Mouse (Mus musculus) megakaryocyte-erythroid progenitor cell, adult 5-6 weeks (primary cell): ENCODE measurements around the gene Cldn12. TPM values are rescaled to one million over a fixed set of nuclear protein-coding genes. Genes with fewer than 3 reads are reported as not detected.

Experiments
- ATAC-seq: replicated peaks from 2 replicates; pipeline ENCODE4 v1.8.0; 2016; ENCODE audit warnings: mild to moderate bottlenecking, inconsistent platforms; ENCODE audit not compliant: severe bottlenecking, poor library complexity, low FRiP score, low TSS enrichment
- total RNA-seq, 2 experiments: library from RNA; stranded (forward) in 1 of 2; stranded (reverse) in 1 of 2; fragments of 200-1000, 215-1000 nt in 1 of 2; fragments of >200 nt in 1 of 2; fragmentation: Nextera tagmentation in 1 of 2; gene quantifications; 2 replicates each; pipeline ENCODE4 v1.2.3; 2014 to 2017

Cldn12 gene
- total RNA-seq (2014; fragmentation: Nextera tagmentation) (0.52 and 2.0 TPM in 2 replicates), total RNA-seq (2017) (1.6 and 3.4 TPM in 2 replicates)

GRCm38 (mm10) chr5:5514196-5515076, at the start of gene Cldn12:
Gene Cldn12, minus strand, starts transcription at chr5:5514958.
- peak; percentile 91 for ATAC-seq

- no peak for ATAC-seq
Observed at GRCm38 (mm10) chr5:5562435-5562834, 47.7 kb upstream of the Cldn12 start.

GRCm38 (mm10) chr5:5561041-5561706, 46.4 kb upstream of the Cldn12 start:
- peak; percentile 43 for ATAC-seq

GRCm38 (mm10) chr5:5559798-5560197, 45.0 kb upstream of the Cldn12 start:
- ATAC-seq = no peak

GRCm38 (mm10) chr5:5559079-5559740, 44.5 kb upstream of the Cldn12 start, which contains the start of gene Gtpbp10:
Gene Gtpbp10, minus strand, starts transcription at chr5:5559538.
- peak; percentile 99 for ATAC-seq

- 0 out of 2 replicates have a peak, but pooled peaks have one; percentile 30 for ATAC-seq
Observed at GRCm38 (mm10) chr5:5551110-5551509, 36.4 kb upstream of the Cldn12 start.

GRCm38 (mm10) chr5:5540385-5540784, 25.6 kb upstream of the Cldn12 start:
- peak; percentile 39; the same call in 1 of the 2 replicates for ATAC-seq

- peak; percentile 98 for ATAC-seq
Observed at GRCm38 (mm10) chr5:5539771-5540170, 25.0 kb upstream of the Cldn12 start.

- no peak for ATAC-seq
Observed at GRCm38 (mm10) chr5:5536131-5536530, 21.4 kb upstream of the Cldn12 start.

- ATAC-seq = no peak
Observed at GRCm38 (mm10) chr5:5533656-5534420, 19.1 kb upstream of the Cldn12 start.

GRCm38 (mm10) chr5:5515411-5515810, 653 bp upstream of the Cldn12 start:
- ATAC-seq = no peak

GRCm38 (mm10) chr5:5511401-5511800, 3.4 kb downstream of the Cldn12 start:
- ATAC-seq = no peak

GRCm38 (mm10) chr5:5510989-5511388, 3.8 kb downstream of the Cldn12 start:
- no peak for ATAC-seq

GRCm38 (mm10) chr5:5510304-5510887, 4.4 kb downstream of the Cldn12 start:
- ATAC-seq = no peak

GRCm38 (mm10) chr5:5508231-5508630, 6.5 kb downstream of the Cldn12 start:
- peak; percentile 28; the same call in 1 of the 2 replicates for ATAC-seq

GRCm38 (mm10) chr5:5507701-5508225, 7.0 kb downstream of the Cldn12 start:
- peak; percentile 88 for ATAC-seq

GRCm38 (mm10) chr5:5504456-5504855, 10.3 kb downstream of the Cldn12 start:
- ATAC-seq = no peak

- ATAC-seq = no peak
Observed at GRCm38 (mm10) chr5:5503381-5503780, 11.4 kb downstream of the Cldn12 start.

GRCm38 (mm10) chr5:5501583-5501982, 13.2 kb downstream of the Cldn12 start:
- no peak for ATAC-seq
